Mouse (Mus musculus): ENCODE data around the gene Parpbp. TPM values are rescaled to one million over a fixed set of nuclear protein-coding genes. Genes with fewer than 3 reads are reported as not detected.

Parpbp gene
- polyA plus RNA-seq (2016; fragmentation: Nextera tagmentation; extraction: Ambion mirVana), result 13.2 and 14.9 TPM in 2 replicates

GRCm38 (mm10) chr10:88146707-88147477 is at the start of gene Parpbp, which contains the start of gene Nup37:
Parpbp (minus strand) TSS chr10:88146941.
Nup37 (plus strand) TSS chr10:88146992.
- Histone ChIP-seq H3K36me3 (replicated peaks) (peaks cover 17% of the 10 kb centered on the region), H3K4me3 (replicated peaks) (peak within 1 kb of the TSS; percentile 81), H3K9me3 (no peaks in the 10 kb centered on the region), H3K9ac (peak within 1 kb of the TSS; percentile 75), H3K4me1 (peaks cover 22% of the 10 kb centered on the region), H3K27me3 (no peaks in the 10 kb centered on the region), H3K27ac (peak within 1 kb of the TSS; percentile 50; the same call in 1 of the 2 replicates), H3K4me2 (peak within 1 kb of the TSS; percentile 71)
- peak; percentile 97 for ATAC-seq (ENCODE audit: low FRiP score)
- under 1% methylated on average over 53 of the region's 53 CpGs for WGBS

GRCm38 (mm10) chr10:88167438-88168077 is 20.8 kb upstream of the Parpbp start:
- no peaks in the 10 kb centered on the region for H3K4me1 ChIP-seq
- no peak overlapping the region for H3K4me3 ChIP-seq (replicated peaks)
- peaks cover 3% of the 10 kb centered on the region; the same call in 1 of the 2 replicates for H3K36me3 ChIP-seq (replicated peaks)
- ATAC-seq (ENCODE audit: low FRiP score), result no peak
- H3K27me3 ChIP-seq, result no peaks in the 10 kb centered on the region
- 81% methylated on average over 7 of the region's 7 CpGs for WGBS
- no peak overlapping the region for H3K4me2 ChIP-seq
- H3K27ac ChIP-seq, result no peak overlapping the region
- no peaks in the 10 kb centered on the region for H3K9me3 ChIP-seq
- no peak overlapping the region for H3K9ac ChIP-seq

GRCm38 (mm10) chr10:88166158-88166557 is 19.4 kb upstream of the Parpbp start:
- H3K4me1 ChIP-seq, result no peaks in the 10 kb centered on the region
- H3K9ac ChIP-seq, result no peak overlapping the region
- no peak for ATAC-seq (ENCODE audit: low FRiP score)
- H3K9me3 ChIP-seq, result no peaks in the 10 kb centered on the region
- no peaks in the 10 kb centered on the region for H3K27me3 ChIP-seq
- peaks cover 9% of the 10 kb centered on the region; the same call in 1 of the 2 replicates for H3K36me3 ChIP-seq (replicated peaks)
- no peak overlapping the region for H3K4me2 ChIP-seq
- WGBS, result 93% methylated on average over 3 of the region's 3 CpGs
- no peak overlapping the region for H3K27ac ChIP-seq
- H3K4me3 ChIP-seq (replicated peaks), result no peak overlapping the region

- ATAC-seq (ENCODE audit: low FRiP score), result no peak
- peaks cover 22% of the 10 kb centered on the region for H3K36me3 ChIP-seq (replicated peaks)
- H3K9me3 ChIP-seq, result no peaks in the 10 kb centered on the region
Measured at GRCm38 (mm10) chr10:88162676-88163075, 15.9 kb upstream of the Parpbp start.

GRCm38 (mm10) chr10:88162096-88162495 is 15.4 kb upstream of the Parpbp start:
- Histone ChIP-seq H3K27ac (no peak overlapping the region), H3K9me3 (no peaks in the 10 kb centered on the region), H3K4me1 (no peaks in the 10 kb centered on the region), H3K4me3 (replicated peaks) (no peak overlapping the region), H3K27me3 (no peaks in the 10 kb centered on the region), H3K9ac (no peak overlapping the region), H3K36me3 (replicated peaks) (peaks cover 22% of the 10 kb centered on the region), H3K4me2 (no peak overlapping the region)
- ATAC-seq (ENCODE audit: low FRiP score), result no peak
- 95% methylated on average over 2 of the region's 2 CpGs for WGBS

More at GRCm38 (mm10) chr10:88162676-88163075, 15.9 kb upstream of the Parpbp start:
- no peak overlapping the region for H3K4me2 ChIP-seq
- WGBS, result 88% methylated on average over 5 of the region's 5 CpGs
- no peak overlapping the region for H3K4me3 ChIP-seq (replicated peaks)
- no peak overlapping the region for H3K27ac ChIP-seq
- H3K9ac ChIP-seq, result no peak overlapping the region
- no peaks in the 10 kb centered on the region for H3K4me1 ChIP-seq
- H3K27me3 ChIP-seq, result no peaks in the 10 kb centered on the region

GRCm38 (mm10) chr10:88151658-88152057 is 4.9 kb upstream of the Parpbp start:
- Histone ChIP-seq H3K27me3 (no peaks in the 10 kb centered on the region), H3K36me3 (replicated peaks) (peaks cover 36% of the 10 kb centered on the region), H3K4me1 (0 out of 2 replicates have a peak, but pooled peaks cover 4% of the 10 kb centered on the region), H3K4me3 (replicated peaks) (no peak overlapping the region), H3K9me3 (no peaks in the 10 kb centered on the region), H3K9ac (no peak overlapping the region), H3K4me2 (no peak overlapping the region), H3K27ac (no peak overlapping the region)
- WGBS, result 91% methylated on average over 6 of the region's 6 CpGs
- ATAC-seq (ENCODE audit: low FRiP score), result no peak

GRCm38 (mm10) chr10:88150381-88150780 is 3.6 kb upstream of the Parpbp start:
- H3K9ac ChIP-seq, result no peak overlapping the region
- no peak for ATAC-seq (ENCODE audit: low FRiP score)
- no peak overlapping the region for H3K4me3 ChIP-seq (replicated peaks)
- peaks cover 34% of the 10 kb centered on the region for H3K36me3 ChIP-seq (replicated peaks)
- no peaks in the 10 kb centered on the region for H3K27me3 ChIP-seq
- H3K27ac ChIP-seq, result no peak overlapping the region
- H3K9me3 ChIP-seq, result no peaks in the 10 kb centered on the region
- peaks cover 14% of the 10 kb centered on the region for H3K4me1 ChIP-seq
- 87% methylated on average over 4 of the region's 4 CpGs for whole genome bisulfite sequencing
- H3K4me2 ChIP-seq, result no peak overlapping the region

- peaks cover 22% of the 10 kb centered on the region for H3K4me1 ChIP-seq
- no peaks in the 10 kb centered on the region for H3K9me3 ChIP-seq
- WGBS, result 23% methylated on average over 7 of the region's 7 CpGs
- H3K4me2 ChIP-seq, result peak overlapping the region; percentile 71
- H3K27ac ChIP-seq, result no peak overlapping the region
- no peaks in the 10 kb centered on the region for H3K27me3 ChIP-seq
- H3K4me3 ChIP-seq (replicated peaks), result peak overlapping the region; percentile 81
- peak; percentile 30; the same call in 1 of the 2 replicates for ATAC-seq (ENCODE audit: low FRiP score)
- H3K36me3 ChIP-seq (replicated peaks), result peaks cover 17% of the 10 kb centered on the region
- peak overlapping the region; percentile 75 for H3K9ac ChIP-seq
Measured at GRCm38 (mm10) chr10:88146187-88146586, 554 bp downstream of the Parpbp start.

- no peaks in the 10 kb centered on the region for H3K9me3 ChIP-seq
- no peak overlapping the region for H3K27ac ChIP-seq
- H3K4me2 ChIP-seq, result no peak overlapping the region
- H3K4me1 ChIP-seq, result no peaks in the 10 kb centered on the region
- H3K4me3 ChIP-seq (replicated peaks), result no peak overlapping the region
- no peak for ATAC-seq (ENCODE audit: low FRiP score)
- peaks cover 11% of the 10 kb centered on the region for H3K36me3 ChIP-seq (replicated peaks)
- H3K9ac ChIP-seq, result no peak overlapping the region
- no peaks in the 10 kb centered on the region for H3K27me3 ChIP-seq
- WGBS, result 97% methylated on average over 16 of the region's 16 CpGs
Measured at GRCm38 (mm10) chr10:88135630-88136029, 11.1 kb downstream of the Parpbp start.

- no peaks in the 10 kb centered on the region for H3K4me1 ChIP-seq
- H3K36me3 ChIP-seq (replicated peaks), result 0 out of 2 replicates have a peak, but pooled peaks cover 8% of the 10 kb centered on the region
- H3K27me3 ChIP-seq, result no peaks in the 10 kb centered on the region
- H3K4me3 ChIP-seq (replicated peaks), result no peak overlapping the region
- ATAC-seq (ENCODE audit: low FRiP score), result no peak
- H3K9me3 ChIP-seq, result no peaks in the 10 kb centered on the region
- H3K27ac ChIP-seq, result no peak overlapping the region
- H3K4me2 ChIP-seq, result no peak overlapping the region
- H3K9ac ChIP-seq, result no peak overlapping the region
Measured at GRCm38 (mm10) chr10:88119721-88120120, 27.0 kb downstream of the Parpbp start.

GRCm38 (mm10) chr10:88113290-88113689 is 33.5 kb downstream of the Parpbp start:
- H3K4me1 ChIP-seq, result no peaks in the 10 kb centered on the region
- H3K4me2 ChIP-seq, result no peak overlapping the region
- no peak for ATAC-seq (ENCODE audit: low FRiP score)
- no peak overlapping the region for H3K9ac ChIP-seq
- H3K9me3 ChIP-seq, result no peaks in the 10 kb centered on the region
- H3K27me3 ChIP-seq, result no peaks in the 10 kb centered on the region
- 86% methylated on average over 2 of the region's 2 CpGs for WGBS
- H3K36me3 ChIP-seq (replicated peaks), result no peaks in the 10 kb centered on the region; the same call in 1 of the 2 replicates
- no peak overlapping the region for H3K27ac ChIP-seq
- no peak overlapping the region for H3K4me3 ChIP-seq (replicated peaks)

- Histone ChIP-seq H3K4me3 (replicated peaks) (no peak overlapping the region), H3K9ac (no peak overlapping the region), H3K36me3 (replicated peaks) (no peaks in the 10 kb centered on the region; the same call in 1 of the 2 replicates), H3K4me2 (no peak overlapping the region), H3K9me3 (no peaks in the 10 kb centered on the region), H3K27ac (no peak overlapping the region), H3K4me1 (no peaks in the 10 kb centered on the region), H3K27me3 (no peaks in the 10 kb centered on the region)
- 83% methylated on average over 2 of the region's 2 CpGs for WGBS
- no peak for ATAC-seq (ENCODE audit: low FRiP score)
Measured at GRCm38 (mm10) chr10:88106169-88106568, 40.6 kb downstream of the Parpbp start.
